Mouse (Mus musculus) forebrain, embryonic 10.5 days (tissue): ENCODE data around the gene Aqp9. TPM values are rescaled to one million over a fixed set of nuclear protein-coding genes. Genes with fewer than 3 reads are reported as not detected.
A peak's percentile ranks its signal among the peaks of the same experiment; 100 is the strongest.

ENCODE experiments used
- DNase-seq: peaks from one replicate; pipeline ENCODE4 v3.0.0-alpha.2; 2017; ENCODE audit warnings: low spot score; ENCODE audit errors: extremely low spot score
- H3K27ac ChIP-seq: fragments of 300-500 bp; sonication (generic); 2 replicates; pipeline ENCODE4 v1.5.1; 2016; ENCODE audit warnings: mild to moderate bottlenecking
- H3K27me3 ChIP-seq: fragments of 300-500 bp; sonication (generic); 2 replicates; pipeline ENCODE4 v1.6.1; 2016; ENCODE audit warnings: mild to moderate bottlenecking; ENCODE audit not compliant: poor library complexity, severe bottlenecking
- H3K36me3 ChIP-seq: fragments of 300-500 bp; sonication (generic); replicated peaks from 2 replicates; pipeline ENCODE4 v1.6.1; 2016; ENCODE audit warnings: mild to moderate bottlenecking, moderate library complexity
- H3K4me1 ChIP-seq: fragments of 300-500 bp; sonication (generic); 2 replicates; pipeline ENCODE4 v1.6.1; 2016
- H3K4me3 ChIP-seq: fragments of 300-500 bp; sonication (generic); 2 replicates; pipeline ENCODE4 v1.5.1; 2016; ENCODE audit warnings: mild to moderate bottlenecking, moderate library complexity
- H3K9me3 ChIP-seq: fragments of 300-500 bp; sonication (generic); 2 replicates; pipeline ENCODE4 v1.6.1; 2016; ENCODE audit warnings: mild to moderate bottlenecking, moderate library complexity
- WGBS: fragments of 180-500 bp; shearing (Covaris S2); methylation state at CpG from one replicate; pipeline ENCODE4 v1.1.7; 2016; 5-methylcytosine and 5-hydroxymethylcytosine counted together
- polyA plus RNA-seq: library from polyadenylated mRNA; unstranded; fragments of >200 nt; fragmentation: Nextera tagmentation; extraction: Ambion mirVana; gene quantifications from 2 replicates; pipeline ENCODE4 v1.2.1, GENCODE M21; 2016

The Aqp9 gene
- polyA plus RNA-seq, 1 experiment from 2014 or later: not detected

- 87% methylated on average over 6 of the region's 6 CpGs for WGBS
- DNase-seq: no peak
- H3K27ac ChIP-seq: no peak overlapping the region
- no peak overlapping the region for H3K4me3 ChIP-seq
- no peaks in the 10 kb centered on the region for H3K36me3 ChIP-seq
- H3K9me3 ChIP-seq: no peaks in the 10 kb centered on the region
- no peaks in the 10 kb centered on the region for H3K27me3 ChIP-seq
- no peaks in the 10 kb centered on the region for H3K4me1 ChIP-seq
Observed at GRCm38 (mm10) chr9:71094066-71094465, 74.4 kb downstream of the Aqp9 start.

- Histone ChIP-seq H3K27me3 (no peaks in the 10 kb centered on the region), H3K4me3 (no peak overlapping the region), H3K4me1 (no peaks in the 10 kb centered on the region), H3K36me3 (no peaks in the 10 kb centered on the region), H3K9me3 (no peaks in the 10 kb centered on the region), H3K27ac (no peak overlapping the region)
- peak; percentile 30 for DNase-seq
- 77% methylated on average over 5 of the region's 5 CpGs for WGBS
Observed at GRCm38 (mm10) chr9:71092038-71092437, 76.4 kb downstream of the Aqp9 start.

- no peak for DNase-seq
- WGBS: 71% methylated on average over 7 of the region's 7 CpGs
Observed at GRCm38 (mm10) chr9:71079201-71079600, 89.3 kb downstream of the Aqp9 start.

DNA sequence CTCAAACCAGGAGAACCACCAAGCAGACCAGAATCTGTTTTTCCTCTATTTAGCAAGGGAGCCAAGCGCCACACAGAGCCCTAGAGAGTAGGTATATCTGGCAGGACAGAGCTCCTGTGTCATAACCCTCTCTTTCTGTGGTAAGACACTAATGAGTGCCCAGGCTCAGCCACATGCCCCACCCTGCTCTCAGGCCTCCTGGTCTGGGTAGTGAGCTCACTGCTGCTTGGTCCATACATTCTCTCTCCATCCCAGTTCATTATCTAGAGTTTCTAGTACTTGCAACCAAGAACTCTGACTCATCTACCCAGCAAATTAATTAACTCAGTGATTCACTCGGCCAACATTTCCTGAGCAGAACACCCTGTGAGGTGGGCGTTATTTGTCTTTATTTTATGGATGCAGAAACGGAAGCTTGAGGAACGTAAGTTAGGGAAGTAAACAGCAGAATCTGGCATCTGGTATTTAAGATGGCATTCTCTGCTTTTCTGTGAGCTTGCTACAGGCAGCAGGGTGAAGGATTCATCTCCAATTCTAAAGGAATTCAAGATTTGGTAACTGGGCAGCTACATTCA, 91.1 kb downstream of the Aqp9 start:
- Histone ChIP-seq H3K36me3 (no peaks in the 10 kb centered on the region), H3K4me3 (no peak overlapping the region), H3K9me3 (no peaks in the 10 kb centered on the region), H3K27ac (no peak overlapping the region), H3K27me3 (no peaks in the 10 kb centered on the region), H3K4me1 (0 out of 2 replicates have a peak, but pooled peaks cover 3% of the 10 kb centered on the region)
- DNase-seq: no peak
- 84% methylated on average over 5 of the region's 5 CpGs for WGBS

More at GRCm38 (mm10) chr9:71079201-71079600, 89.3 kb downstream of the Aqp9 start:
- no peaks in the 10 kb centered on the region for H3K27me3 ChIP-seq
- no peak overlapping the region for H3K4me3 ChIP-seq
- H3K9me3 ChIP-seq: no peaks in the 10 kb centered on the region
- H3K4me1 ChIP-seq: no peaks in the 10 kb centered on the region
- H3K36me3 ChIP-seq: no peaks in the 10 kb centered on the region
- no peak overlapping the region for H3K27ac ChIP-seq

DNA sequence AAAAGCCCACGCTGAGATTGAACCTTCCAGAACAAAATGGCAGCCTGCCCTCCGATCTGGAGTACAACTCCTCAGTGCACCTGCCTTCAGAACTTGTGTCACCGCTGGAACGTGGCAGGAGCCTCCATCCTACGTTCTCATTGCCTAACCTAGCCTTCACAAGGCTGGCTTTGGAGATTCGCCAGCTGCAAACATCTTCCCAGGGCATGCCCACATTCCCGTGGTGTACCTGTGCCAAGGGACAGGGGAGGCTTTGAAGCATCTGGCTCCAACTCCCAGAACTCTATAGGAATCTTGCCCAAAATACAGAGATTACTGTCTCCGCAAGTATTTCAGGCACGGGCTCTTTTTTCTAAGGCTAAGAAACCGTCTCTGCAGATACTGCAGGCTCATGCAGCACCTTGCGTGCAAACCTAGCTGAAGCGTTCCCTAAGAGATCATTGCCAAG, 92.3 kb downstream of the Aqp9 start:
- H3K27ac ChIP-seq: no peak overlapping the region
- DNase-seq: no peak
- no peaks in the 10 kb centered on the region for H3K36me3 ChIP-seq
- 0 out of 2 replicates have a peak, but pooled peaks cover 3% of the 10 kb centered on the region for H3K4me1 ChIP-seq
- H3K9me3 ChIP-seq: no peaks in the 10 kb centered on the region
- no peak overlapping the region for H3K4me3 ChIP-seq
- WGBS: 88% methylated on average over 12 of the region's 12 CpGs
- no peaks in the 10 kb centered on the region for H3K27me3 ChIP-seq

GRCm38 (mm10) chr9:71073831-71074230, 94.7 kb downstream of the Aqp9 start:
- no peaks in the 10 kb centered on the region for H3K27me3 ChIP-seq

GRCm38 (mm10) chr9:71073076-71073475, 95.4 kb downstream of the Aqp9 start:
- peaks cover 8% of the 10 kb centered on the region; the same call in 1 of the 2 replicates for H3K4me1 ChIP-seq
- no peaks in the 10 kb centered on the region for H3K27me3 ChIP-seq
- 64% methylated on average over 4 of the region's 4 CpGs for WGBS
- H3K4me3 ChIP-seq: no peak overlapping the region
- no peaks in the 10 kb centered on the region for H3K36me3 ChIP-seq
- H3K27ac ChIP-seq: no peak overlapping the region
- H3K9me3 ChIP-seq: no peaks in the 10 kb centered on the region
- DNase-seq: no peak

More at GRCm38 (mm10) chr9:71073831-71074230, 94.7 kb downstream of the Aqp9 start:
- no peaks in the 10 kb centered on the region for H3K36me3 ChIP-seq
- no peaks in the 10 kb centered on the region for H3K9me3 ChIP-seq
- no peak for DNase-seq
- H3K27ac ChIP-seq: no peak overlapping the region
- peaks cover 7% of the 10 kb centered on the region; the same call in 1 of the 2 replicates for H3K4me1 ChIP-seq
- WGBS: 67% methylated on average over 4 of the region's 4 CpGs
- H3K4me3 ChIP-seq: no peak overlapping the region

DNA sequence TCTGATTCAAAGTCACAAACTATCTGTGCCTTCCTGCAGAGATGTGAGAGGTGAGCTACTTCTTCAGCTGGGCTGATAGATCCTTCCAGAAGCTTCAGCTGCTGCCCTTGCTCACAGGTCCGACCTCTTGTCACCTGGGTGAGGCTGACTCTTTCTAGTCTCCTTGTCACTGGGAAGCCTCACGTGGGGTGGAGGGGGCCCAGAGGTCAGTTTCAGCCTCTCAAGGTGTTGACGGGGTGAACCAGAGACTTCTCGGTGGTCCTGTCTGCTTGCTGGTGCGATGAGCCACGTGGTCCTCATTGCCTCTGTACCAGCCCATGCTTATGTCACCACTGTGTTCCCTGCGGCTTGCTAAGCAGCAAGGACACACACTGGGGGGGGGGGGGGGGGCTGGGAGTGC, 96.0 kb downstream of the Aqp9 start:
- Histone ChIP-seq H3K36me3 (no peaks in the 10 kb centered on the region), H3K4me1 (peaks cover 8% of the 10 kb centered on the region; the same call in 1 of the 2 replicates), H3K4me3 (no peak overlapping the region), H3K9me3 (no peaks in the 10 kb centered on the region), H3K27ac (no peak overlapping the region), H3K27me3 (no peaks in the 10 kb centered on the region)
- DNase-seq: no peak
- 81% methylated on average over 7 of the region's 7 CpGs for WGBS

- Histone ChIP-seq H3K27ac (no peak overlapping the region), H3K9me3 (no peaks in the 10 kb centered on the region), H3K4me3 (no peak overlapping the region), H3K36me3 (no peaks in the 10 kb centered on the region), H3K4me1 (peaks cover 8% of the 10 kb centered on the region; the same call in 1 of the 2 replicates), H3K27me3 (no peaks in the 10 kb centered on the region)
- no peak for DNase-seq
- WGBS: 90% methylated on average over 7 of the region's 7 CpGs
Observed at GRCm38 (mm10) chr9:71071581-71072330, 96.7 kb downstream of the Aqp9 start.

DNA sequence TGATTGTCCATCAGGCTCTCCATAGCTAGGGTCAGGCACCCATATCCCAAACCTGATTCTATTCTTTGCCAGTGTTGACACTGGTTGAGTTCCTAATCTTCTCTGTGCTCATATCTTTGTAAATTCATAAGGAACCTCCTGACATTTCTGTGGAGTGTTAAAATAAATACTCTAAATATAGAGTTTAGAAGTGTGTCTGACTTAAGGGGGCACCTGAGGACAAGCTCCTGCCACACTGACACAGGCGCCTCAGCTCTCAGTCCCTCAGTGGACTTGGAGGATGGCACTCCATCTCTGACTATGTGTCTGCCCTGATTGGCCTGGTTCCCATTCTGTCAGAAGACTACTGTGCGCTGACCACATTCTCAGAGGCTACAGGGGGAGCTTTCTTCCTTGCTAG, 97.9 kb downstream of the Aqp9 start:
- 84% methylated on average over 2 of the region's 2 CpGs for WGBS

DNA sequence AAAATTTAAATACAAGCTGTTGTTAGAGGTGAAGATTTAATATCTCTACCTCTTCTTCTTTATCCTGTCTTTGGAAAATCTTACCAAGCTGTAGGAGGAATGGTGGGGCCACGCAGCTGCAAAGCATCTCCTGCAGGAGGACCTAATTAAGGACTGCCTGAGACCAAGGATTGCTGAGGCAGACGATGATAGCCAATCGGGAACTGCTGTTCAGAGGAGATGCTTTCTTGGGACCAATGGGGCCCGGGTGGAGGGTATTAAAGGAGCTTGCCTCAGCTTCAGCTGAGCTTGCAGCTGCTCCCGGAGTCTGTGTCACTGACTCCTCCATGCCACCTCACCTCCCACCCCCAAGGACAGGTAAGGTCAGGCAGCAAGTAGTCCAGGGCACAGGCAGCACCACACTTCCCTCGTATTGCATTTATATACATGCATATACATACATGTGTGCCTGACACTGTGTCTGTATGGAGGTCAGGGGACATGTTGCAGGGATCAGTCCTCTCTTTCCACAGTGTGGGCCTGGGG, 99.6 kb downstream of the Aqp9 start:
- no peak for DNase-seq

More for the DNA sequence above, 97.9 kb downstream of the Aqp9 start:
- H3K9me3 ChIP-seq: no peaks in the 10 kb centered on the region
- no peak overlapping the region for H3K4me3 ChIP-seq
- H3K27ac ChIP-seq: no peak overlapping the region
- peaks cover 8% of the 10 kb centered on the region; the same call in 1 of the 2 replicates for H3K4me1 ChIP-seq
- H3K36me3 ChIP-seq: no peaks in the 10 kb centered on the region
- no peaks in the 10 kb centered on the region for H3K27me3 ChIP-seq
- no peak for DNase-seq

DNA sequence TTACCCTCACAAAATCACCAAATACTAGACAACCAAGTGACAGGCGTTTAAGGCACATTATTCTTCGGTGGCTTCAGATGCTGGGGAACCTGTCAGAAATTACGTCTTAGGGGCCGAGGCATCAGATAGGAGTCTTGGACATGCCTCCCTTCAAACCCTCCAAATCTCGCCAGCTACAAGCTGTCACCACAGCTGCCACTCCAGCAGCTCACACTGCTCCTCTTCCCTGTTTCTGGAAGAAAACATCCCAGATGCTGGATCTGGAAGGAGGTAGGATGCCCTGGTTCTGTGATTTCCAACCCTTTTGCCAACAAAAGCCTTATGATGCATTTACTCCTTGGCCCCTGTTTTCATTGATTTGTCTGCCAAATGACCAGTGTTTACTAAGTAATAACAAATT, 101.3 kb downstream of the Aqp9 start:
- DNase-seq: no peak
- Histone ChIP-seq H3K36me3 (no peaks in the 10 kb centered on the region), H3K9me3 (no peaks in the 10 kb centered on the region), H3K27me3 (no peaks in the 10 kb centered on the region), H3K4me1 (peaks cover 18% of the 10 kb centered on the region), H3K27ac (no peak overlapping the region), H3K4me3 (no peak overlapping the region)
- 92% methylated on average over 5 of the region's 5 CpGs for WGBS

More for the DNA sequence above, 99.6 kb downstream of the Aqp9 start:
- Histone ChIP-seq H3K27me3 (no peaks in the 10 kb centered on the region), H3K4me3 (no peak overlapping the region), H3K27ac (no peak overlapping the region), H3K4me1 (peaks cover 20% of the 10 kb centered on the region), H3K9me3 (no peaks in the 10 kb centered on the region), H3K36me3 (no peaks in the 10 kb centered on the region)
- 54% methylated on average over 6 of the region's 6 CpGs for WGBS

GRCm38 (mm10) chr9:71066491-71066890, 102.0 kb downstream of the Aqp9 start:
- Histone ChIP-seq H3K4me3 (no peak overlapping the region), H3K27ac (no peak overlapping the region), H3K4me1 (peaks cover 18% of the 10 kb centered on the region), H3K9me3 (no peaks in the 10 kb centered on the region), H3K27me3 (no peaks in the 10 kb centered on the region), H3K36me3 (no peaks in the 10 kb centered on the region)
- 81% methylated on average over 7 of the region's 7 CpGs for WGBS
- DNase-seq: no peak
